Comparison of ENCODE assay signal across 8 mouse cellular contexts in the genomic region with DNA sequence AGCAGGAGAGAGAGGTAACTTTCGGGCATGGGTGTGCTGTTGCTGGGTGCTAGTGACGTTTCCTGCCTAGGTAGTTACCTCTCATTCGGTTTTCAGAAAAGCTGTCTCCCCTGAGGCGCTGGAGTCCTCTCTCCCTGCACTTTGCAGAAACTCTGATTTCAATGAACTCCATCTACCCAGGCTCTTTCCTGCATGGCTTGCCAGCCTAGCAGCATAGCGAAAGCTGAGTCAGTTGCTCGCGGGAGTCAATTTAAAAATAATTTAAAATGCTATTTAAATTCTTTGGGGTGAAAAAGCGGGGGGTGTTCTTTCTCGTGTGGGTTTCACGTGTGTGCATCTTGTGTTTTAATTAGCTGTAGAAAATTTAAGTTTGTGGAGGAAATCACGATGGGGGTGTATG. TPM values are rescaled to one million over a fixed set of nuclear protein-coding genes. Genes with fewer than 3 reads are reported as not detected.
DNase-seq lines count a peak whose midpoint lies in the region; ATAC-seq lines count a peak whose summit lies in the region.

No protein-coding gene starts in this region.

- H3K4me3 ChIP-seq in heart, embryonic 10.5 days: peak overlapping the region; percentile 59
- H3K4me3 ChIP-seq in limb, embryonic 13.5 days: peak overlapping the region; percentile 54
- peak overlapping the region; percentile 52 for H3K4me3 ChIP-seq in stomach, embryonic 16.5 days (replicated peaks; ENCODE audit: low read length)

- H3K4me1 ChIP-seq in heart, embryonic 10.5 days: peaks cover 37% of the 10 kb centered on the region
- peaks cover 48% of the 10 kb centered on the region for H3K4me1 ChIP-seq in limb, embryonic 13.5 days
- H3K4me1 ChIP-seq in stomach, embryonic 16.5 days (ENCODE audit: control insufficient read depth, insufficient read depth, low read length): peaks cover 14% of the 10 kb centered on the region

- peak overlapping the region; percentile 25; the same call in 1 of the 2 replicates for H3K9ac ChIP-seq in limb, embryonic 13.5 days
- H3K9ac ChIP-seq in stomach, embryonic 16.5 days (ENCODE audit: low read length): no peak overlapping the region

- 4% methylated on average over 11 of the region's 11 CpGs for WGBS in heart, embryonic 10.5 days
- 2% methylated on average over 11 of the region's 11 CpGs for WGBS in limb, embryonic 13.5 days
- 4% methylated on average over 11 of the region's 11 CpGs for WGBS in stomach, embryonic 16.5 days

- no peak for ATAC-seq in limb, embryonic 13.5 days (ENCODE audit: low FRiP score, low read depth)
- no peak for ATAC-seq in stomach, embryonic 16.5 days (ENCODE audit: insufficient read depth, low FRiP score)

- peak overlapping the region; percentile 89 for H3K4me2 ChIP-seq in limb, embryonic 13.5 days (replicated peaks)
- peak overlapping the region; percentile 93 for H3K4me2 ChIP-seq in stomach, embryonic 16.5 days (ENCODE audit: low read depth, low read length)

- no peak overlapping the region for H3K27ac ChIP-seq in heart, embryonic 10.5 days
- no peak overlapping the region for H3K27ac ChIP-seq in limb, embryonic 13.5 days
- H3K27ac ChIP-seq in stomach, embryonic 16.5 days (ENCODE audit: low read length): no peak overlapping the region

- H3K27me3 ChIP-seq in heart, embryonic 10.5 days (ENCODE audit: insufficient read depth, poor library complexity, severe bottlenecking): peaks cover 92% of the 10 kb centered on the region
- peaks cover 81% of the 10 kb centered on the region for H3K27me3 ChIP-seq in limb, embryonic 13.5 days
- H3K27me3 ChIP-seq in stomach, embryonic 16.5 days (ENCODE audit: control insufficient read depth, insufficient read depth, low read length): peaks cover 58% of the 10 kb centered on the region

- no peaks in the 10 kb centered on the region for H3K36me3 ChIP-seq in heart, embryonic 10.5 days
- H3K36me3 ChIP-seq in limb, embryonic 13.5 days: no peaks in the 10 kb centered on the region
- H3K36me3 ChIP-seq in stomach, embryonic 16.5 days (ENCODE audit: control insufficient read depth, insufficient read depth, low read length): no peaks in the 10 kb centered on the region

- H3K9me3 ChIP-seq in heart, embryonic 10.5 days: no peaks in the 10 kb centered on the region
- no peaks in the 10 kb centered on the region for H3K9me3 ChIP-seq in limb, embryonic 13.5 days
- H3K9me3 ChIP-seq in stomach, embryonic 16.5 days (replicated peaks; ENCODE audit: control insufficient read depth, low read length): no peaks in the 10 kb centered on the region

- DNase-seq in heart, embryonic 10.5 days (ENCODE audit: low spot score): no peak
- no peak for DNase-seq in heart, adult 18-20 months
- peak; percentile 27 for DNase-seq in thymus, postnatal 25 days
- no peak for DNase-seq in thymus, postnatal 10 days (ENCODE audit: low spot score in 2 of 2)
- DNase-seq in adrenal gland, adult 2 months: no peak
- DNase-seq in adrenal gland, adult 18-20 months (ENCODE audit: low spot score in 2 of 2): no peak

RNA-seq across cellular contexts. Expression of a gene that starts 21.1 kb away (rescaled TPM):
- 5.8 and 9.0 TPM in 2 replicates for polyA plus RNA-seq in heart, embryonic 10.5 days (2016; fragmentation: Nextera tagmentation; extraction: Ambion mirVana)
- total RNA-seq in heart, adult 18-20 months (2021): 10 to 100 TPM; 35.4 to 48.7 TPM
- polyA plus RNA-seq in limb, embryonic 13.5 days (2015; fragmentation: Nextera tagmentation; extraction: Ambion mirVana): 11.1 and 11.2 TPM in 2 replicates
- polyA plus RNA-seq in stomach, embryonic 16.5 days (2015; fragmentation: Nextera tagmentation; extraction: Ambion mirVana): 14.9 and 15.2 TPM in 2 replicates
- total RNA-seq in adrenal gland, adult 2 months (2021): 100 to 1,000 TPM; 120 to 197 TPM
- 146 and 154 TPM in 2 replicates for polyA plus RNA-seq in adrenal gland, adult 2 months (2012; rRNA removed)
- total RNA-seq in adrenal gland, adult 18-20 months (2021): 100 to 1,000 TPM; 122 to 137 TPM

RNA-seq across cellular contexts. Expression of a gene that starts 57.3 kb away (rescaled TPM):
- 0.85 and 2.0 TPM in 2 replicates for polyA plus RNA-seq in heart, embryonic 10.5 days (2016; fragmentation: Nextera tagmentation; extraction: Ambion mirVana)
- total RNA-seq in heart, adult 18-20 months (2021): 10 to 100 TPM; 36.5 to 43.7 TPM
- 1.2 TPM in 2 replicates for polyA plus RNA-seq in limb, embryonic 13.5 days (2015; fragmentation: Nextera tagmentation; extraction: Ambion mirVana)
- polyA plus RNA-seq in stomach, embryonic 16.5 days (2015; fragmentation: Nextera tagmentation; extraction: Ambion mirVana): 1.5 TPM in 2 replicates
- 1 to 10 TPM; 1.0 to 2.0 TPM for total RNA-seq in adrenal gland, adult 2 months (2021)
- 1.9 and 2.2 TPM in 2 replicates for polyA plus RNA-seq in adrenal gland, adult 2 months (2012; rRNA removed)
- 1 to 10 TPM; 1.1 to 1.6 TPM for total RNA-seq in adrenal gland, adult 18-20 months (2021)
